Mouse (Mus musculus) limb, embryonic 14.5 days (tissue): ENCODE data around the gene Gtf3c6. TPM values are rescaled to one million over a fixed set of nuclear protein-coding genes. Genes with fewer than 3 reads are reported as not detected.

Experiments used
- ATAC-seq: fragments of 200-750 bp; cut with Nextera tagmentation; 2 replicates; pipeline ENCODE4 v1.8.0; 2017; ENCODE audit warnings: low read depth, moderate number of reproducible peaks, moderate TSS enrichment; ENCODE audit not compliant: low FRiP score
- DNase-seq: peaks from one replicate; pipeline ENCODE4 v3.0.0-alpha.2; 2015; ENCODE audit warnings: low spot score
- H3K27ac ChIP-seq: fragments of 300-500 bp; sonication (generic); replicated peaks from 2 replicates; pipeline ENCODE4 v1.5.1; 2014; ENCODE audit warnings: low read depth, mild to moderate bottlenecking, low read length, moderate library complexity, mixed read lengths
- H3K27me3 ChIP-seq: fragments of 300-500 bp; sonication (generic); 2 replicates; pipeline ENCODE4 v1.6.1; 2014; ENCODE audit warnings: low read length, mixed read lengths; ENCODE audit not compliant: control insufficient read depth, insufficient read depth
- H3K36me3 ChIP-seq: fragments of 300-500 bp; sonication (generic); 2 replicates; pipeline ENCODE4 v1.6.1; 2014; ENCODE audit warnings: mild to moderate bottlenecking, low read length, moderate library complexity, mixed read lengths; ENCODE audit not compliant: control insufficient read depth, insufficient read depth
- H3K4me1 ChIP-seq: fragments of 300-500 bp; sonication (generic); 2 replicates; pipeline ENCODE4 v1.6.1; 2014; ENCODE audit warnings: antibody characterized with exemption, low read length, mixed read lengths; ENCODE audit not compliant: control insufficient read depth, insufficient read depth
- H3K4me2 ChIP-seq: fragments of 300-500 bp; sonication (generic); replicated peaks from 2 replicates; pipeline ENCODE4 v1.6.1; 2014; ENCODE audit warnings: low read depth, mild to moderate bottlenecking, low read length, moderate library complexity; ENCODE audit not compliant: severe bottlenecking
- H3K4me3 ChIP-seq: fragments of 300-500 bp; sonication (generic); replicated peaks from 2 replicates; pipeline ENCODE4 v1.5.1; 2014; ENCODE audit warnings: low read length
- H3K9ac ChIP-seq: fragments of 300-500 bp; sonication (generic); 2 replicates; pipeline ENCODE4 v1.6.1; 2014; ENCODE audit warnings: mild to moderate bottlenecking, low read depth, low read length, moderate library complexity; ENCODE audit not compliant: severe bottlenecking
- H3K9me3 ChIP-seq: fragments of 300-500 bp; sonication (generic); 2 replicates; pipeline ENCODE4 v1.6.1; 2016; ENCODE audit warnings: low read length; ENCODE audit not compliant: control insufficient read depth
- POLR2A ChIP-seq: fragments of 200-500 bp; IDR thresholded peaks from 2 replicates; pipeline ENCODE4 v1.8.0; 2012; ENCODE audit warnings: inconsistent platforms, mild to moderate bottlenecking, moderate library complexity, borderline replicate concordance; ENCODE audit not compliant: insufficient read depth, insufficient read length; ENCODE audit errors: extremely low read depth
- WGBS: fragments of 180-500 bp; shearing (Covaris S2); extraction: QIAGEN DNeasy Blood & Tissue Kit; methylation state at CpG from one replicate; pipeline ENCODE4 v1.1.7; 2014; 5-methylcytosine and 5-hydroxymethylcytosine counted together
- polyA plus RNA-seq, 2 experiments: library from polyadenylated mRNA; depleted of rRNA in 1 of 2; stranded (reverse) in 1 of 2; unstranded in 1 of 2; fragments of >200 nt; fragmentation: Nextera tagmentation in 1 of 2; extraction: Ambion mirVana in 1 of 2; gene quantifications; 2 replicates each; pipeline versions ENCODE4 v1.2.1 to v1.2.3; 2012 to 2014

The Gtf3c6 gene
- polyA plus RNA-seq, 2 experiments: 47.9 to 88.6 TPM

- Histone ChIP-seq H3K9me3 (no peaks in the 10 kb centered on the region), H3K36me3 (peaks cover 8% of the 10 kb centered on the region; the same call in 1 of the 2 replicates), H3K4me2 (peak overlapping the region; percentile 89), H3K9ac (no peak overlapping the region), H3K27ac (peak overlapping the region; percentile 95), H3K4me3 (0 out of 2 replicates have a peak overlapping the region, but pooled peaks have one; percentile 57), H3K4me1 (peaks cover 4% of the 10 kb centered on the region), H3K27me3 (no peaks in the 10 kb centered on the region)
- DNase-seq (peak; percentile 93), ATAC-seq (0 out of 2 replicates have a peak, but pooled peaks have one; percentile 0)
- 4% methylated on average over 5 of the region's 5 CpGs for WGBS
- TF ChIP-seq POLR2A: no peak
Observed at GRCm38 (mm10) chr10:40258976-40259375, 1.1 kb upstream of the Gtf3c6 start.

GRCm38 (mm10) chr10:40258401-40258966 lies 576 bp upstream of the Gtf3c6 start:
- TF ChIP-seq POLR2A: peak; percentile 99; the same call in 1 of the 2 replicates
- peaks cover 11% of the 10 kb centered on the region for H3K36me3 ChIP-seq
- peak overlapping the region; percentile 95 for H3K27ac ChIP-seq
- H3K9me3 ChIP-seq: no peaks in the 10 kb centered on the region
- H3K4me3 ChIP-seq: peak overlapping the region; percentile 57
- H3K4me2 ChIP-seq: peak overlapping the region; percentile 89
- H3K4me1 ChIP-seq: peaks cover 4% of the 10 kb centered on the region
- WGBS: under 1% methylated on average over 12 of the region's 12 CpGs
- peak overlapping the region; percentile 78 for H3K9ac ChIP-seq
- H3K27me3 ChIP-seq: no peaks in the 10 kb centered on the region
- peak; percentile 94 for DNase-seq
- ATAC-seq: peak; percentile 86

GRCm38 (mm10) chr10:40256716-40257115 lies 1.2 kb downstream of the Gtf3c6 start:
- 1% methylated on average over 5 of the region's 5 CpGs for WGBS
- Histone ChIP-seq H3K27me3 (no peaks in the 10 kb centered on the region), H3K27ac (peak overlapping the region; percentile 95), H3K4me2 (peak overlapping the region; percentile 89), H3K9me3 (no peaks in the 10 kb centered on the region), H3K4me3 (peak overlapping the region; percentile 57), H3K9ac (peak overlapping the region; percentile 78), H3K36me3 (peaks cover 28% of the 10 kb centered on the region), H3K4me1 (peaks cover 4% of the 10 kb centered on the region)
- DNase-seq: peak; percentile 85
- ATAC-seq: peak; percentile 53
- peak; percentile 64; the same call in 1 of the 2 replicates for TF ChIP-seq POLR2A

- Histone ChIP-seq H3K27ac (no peak overlapping the region), H3K4me2 (no peak overlapping the region), H3K9me3 (no peaks in the 10 kb centered on the region), H3K36me3 (peaks cover 66% of the 10 kb centered on the region), H3K4me1 (peaks cover 4% of the 10 kb centered on the region; the same call in 1 of the 2 replicates), H3K27me3 (no peaks in the 10 kb centered on the region), H3K9ac (no peak overlapping the region), H3K4me3 (no peak overlapping the region)
- DNase-seq (no peak), ATAC-seq (no peak)
- 94% methylated on average over 6 of the region's 6 CpGs for WGBS
- TF ChIP-seq POLR2A: no peak
Observed at GRCm38 (mm10) chr10:40250969-40251368, 6.9 kb downstream of the Gtf3c6 start.

GRCm38 (mm10) chr10:40249625-40250024 lies 8.3 kb downstream of the Gtf3c6 start:
- Histone ChIP-seq H3K27me3 (no peaks in the 10 kb centered on the region), H3K27ac (no peak overlapping the region), H3K4me3 (no peak overlapping the region), H3K4me1 (peaks cover 4% of the 10 kb centered on the region; the same call in 1 of the 2 replicates), H3K9ac (no peak overlapping the region), H3K36me3 (peaks cover 63% of the 10 kb centered on the region), H3K4me2 (no peak overlapping the region), H3K9me3 (no peaks in the 10 kb centered on the region)
- DNase-seq (no peak), ATAC-seq (no peak)
- TF ChIP-seq POLR2A: no peak
- WGBS: 84% methylated on average over 9 of the region's 9 CpGs
